Mouse (Mus musculus): ENCODE measurements around the gene 2300009A05Rik.

2300009A05Rik gene

GRCm38 (mm10) chr9:63348146-63348545 is 50.9 kb downstream of the 2300009A05Rik start:
- no peak for DNase-seq (ENCODE audit: low read depth, low spot score)

GRCm38 (mm10) chr9:63346029-63346428 is 53.0 kb downstream of the 2300009A05Rik start:
- DNase-seq (ENCODE audit: low read depth, low spot score): no peak

All from forelimb bud, embryonic 11.5 days (tissue).